Mouse (Mus musculus): ENCODE measurements at regions not wholly inside any gene's neighbourhood (a gene's known extent, or its start where the extent isn't known, plus 50 kb on each side); places are given as distances from the start of the nearest gene placed in this dataset.

- DNase-seq, result no peak
Observed at GRCm38 (mm10) chr16:26164066-26164465, 58.5 kb upstream of the P3h2 start.

GRCm38 (mm10) chr16:26163401-26163800, 57.8 kb upstream of the P3h2 start:
- DNase-seq, result no peak

- DNase-seq, result no peak
Observed at GRCm38 (mm10) chr16:26157606-26158005, 52.0 kb upstream of the P3h2 start.
